Mouse (Mus musculus): ENCODE measurements around the gene Sufu. TPM values are rescaled to one million over a fixed set of nuclear protein-coding genes. Genes with fewer than 3 reads are reported as not detected.

The Sufu gene
- polyA plus RNA-seq, 1 experiment from 2014 or later, result 21.4 TPM

DNA sequence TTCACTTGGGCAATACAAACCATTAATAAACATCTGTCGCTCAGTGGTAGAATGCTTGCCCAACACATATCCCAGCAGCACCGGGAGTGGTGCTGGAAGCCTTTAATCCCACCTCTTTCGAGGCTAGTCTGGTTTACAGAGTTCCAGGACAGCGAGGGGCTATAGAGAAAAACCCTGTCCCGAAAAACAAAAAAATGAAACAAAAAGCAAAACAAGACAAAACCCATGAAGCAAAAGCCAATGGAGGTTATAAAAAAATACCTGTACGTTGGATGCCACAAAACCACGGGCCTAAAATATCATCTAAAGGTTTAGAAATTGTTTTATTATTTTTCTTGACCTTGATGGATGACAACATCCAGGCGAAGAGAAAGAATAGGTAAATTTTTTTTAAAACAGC is 587 bp upstream of the Sufu start:
- H3K4me1 ChIP-seq (replicated peaks), result peaks cover 26% of the 10 kb centered on the region
- H3K4me2 ChIP-seq (replicated peaks), result peak overlapping the region; percentile 86
- ATAC-seq, result no peak
- H3K27ac ChIP-seq, result no peak overlapping the region
- H3K9ac ChIP-seq, result no peak overlapping the region
- 12% methylated on average over 8 of the region's 8 CpGs for WGBS
- no peaks in the 10 kb centered on the region for H3K9me3 ChIP-seq
- peak overlapping the region; percentile 70; the same call in 1 of the 2 replicates for H3K4me3 ChIP-seq (replicated peaks)
- H3K36me3 ChIP-seq, result no peaks in the 10 kb centered on the region
- H3K27me3 ChIP-seq (replicated peaks), result no peaks in the 10 kb centered on the region

DNA sequence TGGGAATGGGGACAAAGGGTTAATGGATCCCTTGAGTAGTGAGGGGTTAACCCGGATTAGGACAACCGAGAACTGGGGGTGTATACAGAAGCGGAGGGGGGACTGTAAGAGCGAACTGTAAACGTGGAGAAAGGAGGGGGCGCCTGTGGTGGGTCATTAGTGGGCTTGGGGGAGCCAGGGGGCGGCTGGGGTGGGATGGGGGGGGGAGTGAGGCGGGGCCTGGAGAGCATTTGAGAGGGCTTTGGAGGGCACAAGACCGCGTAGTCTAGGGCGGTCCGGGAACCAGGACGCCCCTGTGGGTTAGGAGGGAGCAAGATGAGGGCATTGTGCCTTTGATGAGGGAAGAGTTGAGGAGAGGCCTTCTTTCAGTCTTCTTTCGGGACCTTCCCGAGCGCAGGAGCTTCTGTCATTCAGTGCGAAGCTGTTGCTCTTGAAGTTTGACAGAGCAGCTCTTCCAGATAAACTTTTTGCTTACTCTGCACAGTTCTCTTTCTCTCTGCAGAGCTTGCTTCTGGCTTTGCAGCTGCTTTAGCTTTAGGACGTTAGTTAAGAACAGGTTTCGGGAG is 823 bp downstream of the Sufu start:
- ATAC-seq, result no peak
- Histone ChIP-seq H3K9ac (peak overlapping the region; percentile 87), H3K27ac (peak overlapping the region; percentile 89), H3K36me3 (0 out of 2 replicates have a peak, but pooled peaks cover 3% of the 10 kb centered on the region), H3K27me3 (replicated peaks) (no peaks in the 10 kb centered on the region), H3K4me1 (replicated peaks) (peaks cover 26% of the 10 kb centered on the region), H3K9me3 (no peaks in the 10 kb centered on the region), H3K4me3 (replicated peaks) (peak overlapping the region; percentile 96), H3K4me2 (replicated peaks) (peak overlapping the region; percentile 86)
- 3% methylated on average over 17 of the region's 19 CpGs for WGBS

DNA sequence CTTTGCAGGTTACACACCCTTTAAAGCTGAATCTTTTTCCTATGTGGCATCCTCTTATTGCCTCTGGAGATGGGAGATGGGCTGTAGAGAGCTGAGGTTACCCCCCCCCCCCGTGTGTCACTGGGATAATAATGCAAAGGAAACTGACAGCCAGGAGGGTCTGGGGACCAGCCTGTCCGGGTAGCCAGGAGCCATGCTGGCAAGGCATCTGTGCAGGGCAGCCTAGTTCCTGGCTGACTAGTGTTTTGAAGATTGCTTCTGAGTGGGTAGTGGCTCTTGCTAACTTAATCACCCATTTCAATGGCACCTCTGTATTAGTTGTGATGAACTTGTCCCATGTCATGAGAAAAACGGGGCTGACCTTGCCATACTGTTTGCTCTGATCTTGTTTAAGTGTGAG is 1.7 kb downstream of the Sufu start:
- no peaks in the 10 kb centered on the region for H3K27me3 ChIP-seq (replicated peaks)
- 0 out of 2 replicates have a peak, but pooled peaks cover 3% of the 10 kb centered on the region for H3K36me3 ChIP-seq
- peaks cover 26% of the 10 kb centered on the region for H3K4me1 ChIP-seq (replicated peaks)
- H3K27ac ChIP-seq, result no peak overlapping the region
- H3K9ac ChIP-seq, result peak overlapping the region; percentile 4; the same call in 1 of the 2 replicates
- 40% methylated on average over 3 of the region's 3 CpGs for WGBS
- peak overlapping the region; percentile 96; the same call in 1 of the 2 replicates for H3K4me3 ChIP-seq (replicated peaks)
- peak overlapping the region; percentile 86 for H3K4me2 ChIP-seq (replicated peaks)
- H3K9me3 ChIP-seq, result no peaks in the 10 kb centered on the region
- ATAC-seq, result no peak

GRCm38 (mm10) chr19:46399372-46399771 is 2.7 kb downstream of the Sufu start:
- WGBS, result 85% methylated on average over 6 of the region's 6 CpGs
- H3K27ac ChIP-seq, result no peak overlapping the region
- H3K9ac ChIP-seq, result no peak overlapping the region
- no peaks in the 10 kb centered on the region for H3K27me3 ChIP-seq (replicated peaks)
- no peak for ATAC-seq
- no peak overlapping the region for H3K4me3 ChIP-seq (replicated peaks)
- no peaks in the 10 kb centered on the region for H3K9me3 ChIP-seq
- H3K36me3 ChIP-seq, result peaks cover 3% of the 10 kb centered on the region; the same call in 1 of the 2 replicates
- peaks cover 19% of the 10 kb centered on the region for H3K4me1 ChIP-seq (replicated peaks)
- H3K4me2 ChIP-seq (replicated peaks), result no peak overlapping the region

- Histone ChIP-seq H3K4me2 (replicated peaks) (no peak overlapping the region), H3K27ac (no peak overlapping the region), H3K4me1 (replicated peaks) (peaks cover 16% of the 10 kb centered on the region), H3K36me3 (peaks cover 5% of the 10 kb centered on the region; the same call in 1 of the 2 replicates), H3K4me3 (replicated peaks) (no peak overlapping the region), H3K9me3 (no peaks in the 10 kb centered on the region), H3K27me3 (replicated peaks) (no peaks in the 10 kb centered on the region), H3K9ac (no peak overlapping the region)
- ATAC-seq, result no peak
- WGBS, result 75% methylated on average over 7 of the region's 7 CpGs
Measured at GRCm38 (mm10) chr19:46399886-46400285, 3.2 kb downstream of the Sufu start.

DNA sequence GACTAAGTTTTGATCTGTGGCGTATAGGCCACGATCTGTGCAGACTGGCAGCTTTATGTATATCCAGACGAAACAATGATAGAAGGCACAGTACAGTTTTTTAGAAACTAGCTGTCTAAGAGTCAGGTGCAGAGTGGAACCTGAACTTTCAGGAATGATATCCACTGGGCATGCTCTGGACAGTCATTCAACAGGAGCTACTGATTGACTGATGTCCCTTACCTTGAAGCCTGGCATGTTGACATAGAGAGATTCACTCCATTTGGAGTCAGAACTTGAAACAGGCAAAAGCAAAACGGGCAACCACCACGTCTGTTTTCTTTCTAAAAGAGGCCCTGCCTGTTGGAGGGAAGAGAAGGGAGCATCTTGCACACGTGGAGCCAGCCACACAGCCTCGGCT is 3.9 kb downstream of the Sufu start:
- H3K36me3 ChIP-seq, result peaks cover 5% of the 10 kb centered on the region; the same call in 1 of the 2 replicates
- no peaks in the 10 kb centered on the region for H3K27me3 ChIP-seq (replicated peaks)
- no peak overlapping the region for H3K4me3 ChIP-seq (replicated peaks)
- no peak overlapping the region for H3K4me2 ChIP-seq (replicated peaks)
- H3K27ac ChIP-seq, result no peak overlapping the region
- no peak overlapping the region for H3K9ac ChIP-seq
- peaks cover 16% of the 10 kb centered on the region for H3K4me1 ChIP-seq (replicated peaks)
- ATAC-seq, result no peak
- WGBS, result 74% methylated on average over 7 of the region's 7 CpGs
- H3K9me3 ChIP-seq, result no peaks in the 10 kb centered on the region

DNA sequence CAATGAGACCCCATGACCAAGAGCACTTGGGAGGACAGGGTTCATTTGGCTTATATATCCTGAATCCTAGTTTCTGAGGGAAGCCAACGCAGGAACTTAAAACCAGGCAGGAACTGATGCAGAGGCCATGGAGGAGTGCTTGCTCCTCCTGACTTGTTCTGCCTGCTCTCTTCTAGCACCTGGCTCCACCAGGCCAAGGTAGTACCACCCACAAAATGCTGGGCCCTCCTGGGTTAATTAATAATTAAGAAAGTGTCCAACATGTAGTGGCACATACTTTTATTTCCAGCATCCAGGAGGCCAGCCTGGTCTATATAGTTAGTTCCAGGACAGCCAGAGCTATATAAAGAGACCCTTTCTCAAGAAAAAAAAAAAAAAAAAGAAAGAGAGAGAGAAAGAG is 7.3 kb downstream of the Sufu start:
- Histone ChIP-seq H3K4me2 (replicated peaks) (no peak overlapping the region), H3K36me3 (peaks cover 5% of the 10 kb centered on the region; the same call in 1 of the 2 replicates), H3K4me1 (replicated peaks) (peaks cover 5% of the 10 kb centered on the region), H3K27me3 (replicated peaks) (no peaks in the 10 kb centered on the region), H3K4me3 (replicated peaks) (no peak overlapping the region), H3K27ac (no peak overlapping the region), H3K9me3 (no peaks in the 10 kb centered on the region), H3K9ac (no peak overlapping the region)
- 86% methylated on average over 1 of the region's 1 CpGs for WGBS
- ATAC-seq, result no peak

GRCm38 (mm10) chr19:46406592-46407386 is 10.1 kb downstream of the Sufu start:
- 0 out of 2 replicates have a peak, but pooled peaks cover 7% of the 10 kb centered on the region for H3K4me1 ChIP-seq (replicated peaks)
- no peak overlapping the region for H3K9ac ChIP-seq
- H3K36me3 ChIP-seq, result peaks cover 3% of the 10 kb centered on the region; the same call in 1 of the 2 replicates
- no peak overlapping the region for H3K4me3 ChIP-seq (replicated peaks)
- no peak for ATAC-seq
- H3K27me3 ChIP-seq (replicated peaks), result no peaks in the 10 kb centered on the region
- H3K9me3 ChIP-seq, result no peaks in the 10 kb centered on the region
- H3K4me2 ChIP-seq (replicated peaks), result no peak overlapping the region
- WGBS, result 63% methylated on average over 8 of the region's 8 CpGs
- H3K27ac ChIP-seq, result no peak overlapping the region

DNA sequence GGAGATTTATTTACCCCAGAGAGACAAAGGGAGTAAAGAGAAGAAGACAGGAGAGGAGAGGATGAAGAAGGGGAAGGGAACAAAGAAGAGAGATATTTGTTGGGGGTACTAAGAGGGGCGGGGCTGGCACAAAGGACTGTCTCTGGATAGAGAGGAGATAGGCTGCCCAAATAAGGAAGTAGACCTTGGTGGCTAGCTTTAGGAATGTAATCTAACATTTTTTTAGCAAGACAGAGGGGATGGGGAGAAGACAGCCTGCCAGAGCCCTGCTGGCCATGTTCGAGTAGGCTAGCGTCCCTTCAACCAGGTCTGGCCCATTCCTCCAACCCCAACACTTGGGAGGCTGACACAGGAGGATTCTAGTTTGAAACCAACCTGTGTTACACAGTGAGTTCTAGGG is 12.8 kb downstream of the Sufu start:
- Histone ChIP-seq H3K4me1 (replicated peaks) (0 out of 2 replicates have a peak, but pooled peaks cover 7% of the 10 kb centered on the region), H3K9me3 (no peaks in the 10 kb centered on the region), H3K27ac (no peak overlapping the region), H3K4me2 (replicated peaks) (no peak overlapping the region), H3K9ac (no peak overlapping the region), H3K36me3 (0 out of 2 replicates have a peak, but pooled peaks cover 1% of the 10 kb centered on the region), H3K27me3 (replicated peaks) (no peaks in the 10 kb centered on the region), H3K4me3 (replicated peaks) (no peak overlapping the region)
- ATAC-seq, result 0 out of 2 replicates have a peak, but pooled peaks have one; percentile 31
- 45% methylated on average over 3 of the region's 3 CpGs for WGBS

- Histone ChIP-seq H3K27me3 (replicated peaks) (no peaks in the 10 kb centered on the region), H3K4me1 (replicated peaks) (0 out of 2 replicates have a peak, but pooled peaks cover 9% of the 10 kb centered on the region), H3K4me3 (replicated peaks) (no peak overlapping the region), H3K27ac (no peak overlapping the region), H3K9ac (no peak overlapping the region), H3K4me2 (replicated peaks) (no peak overlapping the region), H3K36me3 (no peaks in the 10 kb centered on the region), H3K9me3 (no peaks in the 10 kb centered on the region)
- no peak for ATAC-seq
- WGBS, result 80% methylated on average over 12 of the region's 12 CpGs
Measured at GRCm38 (mm10) chr19:46412056-46412805, 15.5 kb downstream of the Sufu start.

GRCm38 (mm10) chr19:46413969-46414368 is 17.3 kb downstream of the Sufu start:
- Histone ChIP-seq H3K4me3 (replicated peaks) (no peak overlapping the region), H3K36me3 (no peaks in the 10 kb centered on the region)
- WGBS, result 88% methylated on average over 2 of the region's 2 CpGs

DNA sequence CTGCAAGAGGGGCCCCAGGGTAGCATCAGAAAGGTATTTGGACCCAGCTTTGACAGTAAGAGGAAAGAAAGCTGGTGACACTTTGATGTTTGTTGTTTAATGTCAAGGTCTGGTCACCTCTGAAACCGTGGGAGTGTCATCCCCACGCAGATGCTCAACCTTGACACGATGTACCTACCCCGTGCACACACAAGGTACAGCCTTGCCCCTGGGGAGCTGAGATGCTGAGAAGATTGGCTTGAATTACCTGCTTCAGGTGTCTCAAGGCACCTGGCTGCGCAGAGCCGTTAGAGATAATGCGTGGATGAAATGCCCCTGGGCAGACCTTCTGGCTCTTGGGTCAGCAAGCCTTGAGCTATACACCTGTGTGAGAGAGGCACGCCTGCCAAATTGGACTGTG is 17.8 kb downstream of the Sufu start:
- no peak for ATAC-seq
- Histone ChIP-seq H3K4me1 (replicated peaks) (0 out of 2 replicates have a peak, but pooled peaks cover 5% of the 10 kb centered on the region), H3K4me2 (replicated peaks) (no peak overlapping the region), H3K27me3 (replicated peaks) (no peaks in the 10 kb centered on the region), H3K9me3 (no peaks in the 10 kb centered on the region), H3K27ac (no peak overlapping the region), H3K36me3 (no peaks in the 10 kb centered on the region), H3K9ac (no peak overlapping the region), H3K4me3 (replicated peaks) (no peak overlapping the region)
- WGBS, result 94% methylated on average over 8 of the region's 8 CpGs

More at GRCm38 (mm10) chr19:46413969-46414368, 17.3 kb downstream of the Sufu start:
- Histone ChIP-seq H3K4me2 (replicated peaks) (no peak overlapping the region), H3K4me1 (replicated peaks) (0 out of 2 replicates have a peak, but pooled peaks cover 9% of the 10 kb centered on the region), H3K27me3 (replicated peaks) (no peaks in the 10 kb centered on the region), H3K9ac (no peak overlapping the region), H3K27ac (no peak overlapping the region), H3K9me3 (no peaks in the 10 kb centered on the region)
- no peak for ATAC-seq

Data from intestine, embryonic 15.5 days (tissue).